Mouse (Mus musculus) liver, embryonic 13.5 days (tissue): ENCODE data around the gene Dlgap3. TPM values are rescaled to one million over a fixed set of nuclear protein-coding genes. Genes with fewer than 3 reads are reported as not detected.

Experiments
- ATAC-seq: fragments of 200-750 bp; cut with Nextera tagmentation; 2 replicates; pipeline ENCODE4 v1.8.0; 2017; ENCODE audit warnings: low read depth, mild to moderate bottlenecking, moderate number of reproducible peaks, moderate library complexity
- DNase-seq: peaks from one replicate; pipeline ENCODE4 v3.0.0; 2022
- H3K27ac ChIP-seq: fragments of 300-500 bp; sonication (generic); 2 replicates; pipeline ENCODE4 v1.5.1; 2015; ENCODE audit warnings: moderate library complexity, mild to moderate bottlenecking, inconsistent platforms
- H3K27me3 ChIP-seq: fragments of 300-500 bp; sonication (generic); 2 replicates; pipeline ENCODE4 v1.6.1; 2015; ENCODE audit warnings: mild to moderate bottlenecking, inconsistent platforms
- H3K36me3 ChIP-seq: fragments of 300-500 bp; sonication (generic); 2 replicates; pipeline ENCODE4 v1.6.1; 2015; ENCODE audit warnings: mild to moderate bottlenecking, inconsistent platforms
- H3K4me1 ChIP-seq: fragments of 300-500 bp; sonication (generic); replicated peaks from 2 replicates; pipeline ENCODE4 v1.6.1; 2015; ENCODE audit warnings: inconsistent platforms
- H3K4me2 ChIP-seq: fragments of 300-500 bp; sonication (generic); 2 replicates; pipeline ENCODE4 v1.6.1; 2015; ENCODE audit warnings: inconsistent platforms, mild to moderate bottlenecking, moderate library complexity
- H3K4me3 ChIP-seq: fragments of 300-500 bp; sonication (generic); replicated peaks from 2 replicates; pipeline ENCODE4 v1.5.1; 2015; ENCODE audit warnings: mild to moderate bottlenecking, inconsistent platforms
- H3K9ac ChIP-seq: fragments of 300-500 bp; sonication (generic); 2 replicates; pipeline ENCODE4 v1.6.1; 2015; ENCODE audit warnings: mild to moderate bottlenecking, inconsistent platforms
- H3K9me3 ChIP-seq: fragments of 300-500 bp; sonication (generic); replicated peaks from 2 replicates; pipeline ENCODE4 v1.6.1; 2016; ENCODE audit warnings: inconsistent platforms
- WGBS: fragments of 180-500 bp; shearing (Covaris S2); methylation state at CpG from one replicate; pipeline ENCODE4 v1.1.7; 2015; ENCODE audit not compliant: insufficient replicate concordance; 5-methylcytosine and 5-hydroxymethylcytosine counted together
- polyA plus RNA-seq: library from polyadenylated mRNA; unstranded; fragments of >200 nt; fragmentation: Nextera tagmentation; extraction: Ambion mirVana; gene quantifications from 2 replicates; pipeline ENCODE4 v1.2.1, GENCODE M21; 2015

The Dlgap3 gene
- polyA plus RNA-seq, 1 experiment from 2014 or later = 0.17 TPM

GRCm38 (mm10) chr4:127198609-127199008 is 29.6 kb downstream of the Dlgap3 start:
- Histone ChIP-seq H3K27me3 (no peaks in the 10 kb centered on the region), H3K4me3 (no peak overlapping the region), H3K9me3 (no peaks in the 10 kb centered on the region), H3K9ac (no peak overlapping the region), H3K36me3 (no peaks in the 10 kb centered on the region), H3K27ac (no peak overlapping the region), H3K4me1 (no peaks in the 10 kb centered on the region), H3K4me2 (no peak overlapping the region)
- WGBS = 39% methylated on average over 6 of the region's 6 CpGs
- ATAC-seq (no peak), DNase-seq (no peak)

DNA sequence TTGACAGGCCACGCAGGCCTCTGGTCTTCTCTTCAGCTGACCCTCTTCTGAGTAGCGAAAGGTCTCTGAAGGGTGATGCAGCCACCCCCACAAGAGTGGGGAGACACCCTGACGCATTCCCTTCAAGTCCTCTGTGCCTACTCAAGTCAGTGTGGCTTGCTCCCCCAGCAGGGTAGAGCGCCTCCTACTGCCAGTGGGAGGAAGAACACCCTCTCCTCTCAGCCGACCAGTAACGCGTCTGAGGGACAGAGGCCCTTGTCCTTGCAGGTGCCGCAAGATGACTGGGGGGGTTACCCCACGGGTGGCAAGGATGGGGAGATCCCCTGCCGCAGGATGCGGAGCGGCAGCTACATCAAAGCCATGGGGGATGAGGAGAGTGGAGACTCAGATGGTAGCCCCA is 30.4 kb downstream of the Dlgap3 start:
- Histone ChIP-seq H3K4me2 (no peak overlapping the region), H3K4me1 (no peaks in the 10 kb centered on the region), H3K9me3 (no peaks in the 10 kb centered on the region), H3K27me3 (no peaks in the 10 kb centered on the region), H3K9ac (no peak overlapping the region), H3K4me3 (no peak overlapping the region), H3K27ac (no peak overlapping the region), H3K36me3 (no peaks in the 10 kb centered on the region)
- DNase-seq (no peak), ATAC-seq (no peak)
- WGBS = 52% methylated on average over 12 of the region's 12 CpGs

DNA sequence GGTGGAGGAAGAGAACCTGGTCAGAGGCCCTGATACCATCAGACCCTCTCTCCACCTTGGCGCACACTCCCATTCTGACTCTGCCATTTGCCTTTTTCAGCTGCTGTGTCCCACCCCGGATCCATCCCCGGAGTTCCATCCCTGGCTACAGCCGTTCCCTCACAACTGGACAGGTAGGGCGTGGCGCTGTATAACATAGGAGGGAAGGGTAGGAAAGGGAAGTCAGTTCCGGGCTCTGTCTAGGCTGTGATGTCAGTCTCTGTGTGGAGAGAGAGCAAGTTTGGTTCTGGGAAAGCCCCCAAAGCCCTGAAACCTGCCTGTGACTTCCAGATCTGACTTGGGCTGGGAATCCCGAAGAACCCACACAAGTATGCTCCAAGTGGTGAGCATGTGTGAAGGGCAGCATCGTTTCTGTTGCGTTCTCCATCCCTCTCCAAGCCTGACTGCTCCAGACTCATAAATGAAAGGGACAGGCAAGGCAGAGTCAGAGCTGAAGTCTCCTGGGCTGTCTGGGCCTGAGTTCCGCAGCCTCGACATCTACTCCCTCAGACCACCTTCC is 31.2 kb downstream of the Dlgap3 start:
- H3K27me3 ChIP-seq = no peaks in the 10 kb centered on the region
- H3K4me2 ChIP-seq = no peak overlapping the region

GRCm38 (mm10) chr4:127200769-127201617 is 32.0 kb downstream of the Dlgap3 start:
- WGBS = 55% methylated on average over 13 of the region's 13 CpGs
- DNase-seq = no peak

More for the DNA sequence above, 31.2 kb downstream of the Dlgap3 start:
- no peaks in the 10 kb centered on the region for H3K36me3 ChIP-seq
- H3K4me3 ChIP-seq = no peak overlapping the region
- no peak for DNase-seq
- no peak overlapping the region for H3K9ac ChIP-seq
- H3K4me1 ChIP-seq = no peaks in the 10 kb centered on the region
- WGBS = 70% methylated on average over 12 of the region's 12 CpGs
- H3K9me3 ChIP-seq = no peaks in the 10 kb centered on the region
- H3K27ac ChIP-seq = no peak overlapping the region
- ATAC-seq = no peak

DNA sequence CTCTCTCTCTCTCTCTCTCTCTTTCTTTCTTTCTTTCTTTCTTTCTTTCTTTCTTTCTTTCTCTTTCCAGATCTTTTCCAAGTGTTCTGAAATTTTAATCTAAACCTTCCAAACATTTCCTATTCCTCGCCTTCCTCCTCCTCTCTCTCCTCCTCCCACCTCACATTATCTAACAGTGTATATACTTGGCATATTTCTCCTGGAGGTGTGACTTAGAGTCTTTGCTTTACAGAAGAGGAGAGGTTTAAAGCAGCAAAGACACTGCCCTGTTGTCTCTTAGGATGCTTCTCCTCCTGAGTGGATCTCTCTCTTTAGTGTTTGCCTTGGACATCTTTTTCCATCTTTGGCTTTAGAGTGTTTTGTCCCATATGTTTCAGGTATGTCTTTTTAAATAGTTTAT is 34.1 kb downstream of the Dlgap3 start:
- Histone ChIP-seq H3K4me3 (no peak overlapping the region), H3K27ac (no peak overlapping the region), H3K9me3 (no peaks in the 10 kb centered on the region), H3K4me2 (no peak overlapping the region), H3K27me3 (no peaks in the 10 kb centered on the region), H3K9ac (no peak overlapping the region), H3K36me3 (no peaks in the 10 kb centered on the region), H3K4me1 (no peaks in the 10 kb centered on the region)
- no peak for DNase-seq
- WGBS = no CpG with 5 or more reads among the region's 1 CpGs
- ATAC-seq = no peak

More at GRCm38 (mm10) chr4:127200769-127201617, 32.0 kb downstream of the Dlgap3 start:
- Histone ChIP-seq H3K27me3 (no peaks in the 10 kb centered on the region), H3K4me3 (no peak overlapping the region), H3K9me3 (no peaks in the 10 kb centered on the region), H3K9ac (no peak overlapping the region), H3K27ac (no peak overlapping the region), H3K4me1 (no peaks in the 10 kb centered on the region), H3K4me2 (no peak overlapping the region), H3K36me3 (no peaks in the 10 kb centered on the region)
- ATAC-seq = no peak

GRCm38 (mm10) chr4:127211318-127211717 is 42.3 kb downstream of the Dlgap3 start:
- 67% methylated on average over 9 of the region's 9 CpGs for WGBS
- Histone ChIP-seq H3K27ac (no peak overlapping the region), H3K4me3 (no peak overlapping the region)

DNA sequence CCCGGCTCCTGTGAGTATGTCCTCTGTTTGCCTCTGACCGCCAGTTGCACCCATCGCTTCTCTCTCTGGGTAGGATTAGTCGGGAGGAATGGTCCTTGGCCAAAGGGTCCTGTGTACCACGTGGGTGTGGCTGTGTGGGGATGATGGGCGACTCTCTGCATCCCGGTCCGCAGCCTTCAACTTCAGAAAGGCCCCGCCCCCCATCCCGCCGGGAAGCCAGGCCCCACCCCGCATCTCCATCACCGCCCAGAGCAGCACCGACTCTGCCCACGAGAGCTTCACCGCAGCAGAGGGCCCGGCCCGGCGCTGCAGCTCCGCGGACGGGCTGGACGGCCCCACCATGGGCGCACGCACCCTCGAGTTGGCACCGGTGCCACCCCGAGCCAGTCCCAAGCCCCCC is 45.5 kb downstream of the Dlgap3 start:
- Histone ChIP-seq H3K4me3 (no peak overlapping the region), H3K27me3 (peaks cover 31% of the 10 kb centered on the region), H3K36me3 (no peaks in the 10 kb centered on the region), H3K9ac (no peak overlapping the region), H3K27ac (no peak overlapping the region), H3K4me2 (no peak overlapping the region), H3K9me3 (no peaks in the 10 kb centered on the region), H3K4me1 (no peaks in the 10 kb centered on the region)
- WGBS = 21% methylated on average over 28 of the region's 28 CpGs
- DNase-seq = no peak
- ATAC-seq = no peak

More at GRCm38 (mm10) chr4:127211318-127211717, 42.3 kb downstream of the Dlgap3 start:
- Histone ChIP-seq H3K4me1 (no peaks in the 10 kb centered on the region), H3K27me3 (peaks cover 26% of the 10 kb centered on the region), H3K4me2 (no peak overlapping the region), H3K9ac (no peak overlapping the region), H3K9me3 (no peaks in the 10 kb centered on the region), H3K36me3 (no peaks in the 10 kb centered on the region)
- DNase-seq = no peak
- ATAC-seq = no peak

GRCm38 (mm10) chr4:127215103-127215502 is 46.1 kb downstream of the Dlgap3 start:
- no peak overlapping the region for H3K9ac ChIP-seq
- no peak overlapping the region for H3K4me3 ChIP-seq
- H3K27ac ChIP-seq = no peak overlapping the region
- no peak for DNase-seq
- 43% methylated on average over 11 of the region's 11 CpGs for WGBS
- no peak overlapping the region for H3K4me2 ChIP-seq
- no peaks in the 10 kb centered on the region for H3K36me3 ChIP-seq
- H3K9me3 ChIP-seq = no peaks in the 10 kb centered on the region
- no peak for ATAC-seq
- peaks cover 31% of the 10 kb centered on the region for H3K27me3 ChIP-seq
- H3K4me1 ChIP-seq = no peaks in the 10 kb centered on the region

GRCm38 (mm10) chr4:127215799-127216198 is 46.8 kb downstream of the Dlgap3 start:
- DNase-seq (no peak), ATAC-seq (no peak)
- Histone ChIP-seq H3K9ac (no peak overlapping the region), H3K9me3 (no peaks in the 10 kb centered on the region), H3K27me3 (peaks cover 31% of the 10 kb centered on the region), H3K27ac (no peak overlapping the region), H3K4me2 (no peak overlapping the region), H3K4me3 (no peak overlapping the region), H3K36me3 (no peaks in the 10 kb centered on the region), H3K4me1 (no peaks in the 10 kb centered on the region)
- 42% methylated on average over 4 of the region's 9 CpGs for WGBS

DNA sequence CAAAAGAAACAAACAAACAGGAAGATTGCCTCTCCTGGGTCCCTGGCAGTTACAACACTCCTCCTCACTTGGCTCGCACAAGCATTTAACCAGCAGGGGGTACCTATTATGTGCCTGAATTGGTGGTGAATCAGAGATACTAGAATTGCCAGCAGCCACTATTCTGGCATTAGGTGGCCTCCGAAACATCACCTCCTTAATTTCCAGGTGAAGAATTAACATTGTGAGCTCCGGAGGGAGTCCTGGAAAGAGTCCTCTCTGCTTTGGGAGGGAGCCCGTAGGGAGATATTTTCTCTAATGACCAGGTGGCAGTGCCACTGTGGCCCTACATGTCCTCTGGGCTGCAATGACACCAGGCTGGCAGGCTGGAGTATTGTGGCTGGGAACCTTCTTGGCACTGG is 47.2 kb downstream of the Dlgap3 start:
- Histone ChIP-seq H3K9ac (no peak overlapping the region), H3K4me3 (no peak overlapping the region), H3K36me3 (no peaks in the 10 kb centered on the region), H3K27me3 (peaks cover 31% of the 10 kb centered on the region), H3K4me1 (no peaks in the 10 kb centered on the region), H3K9me3 (no peaks in the 10 kb centered on the region), H3K27ac (no peak overlapping the region), H3K4me2 (no peak overlapping the region)
- ATAC-seq = no peak
- no peak for DNase-seq
- WGBS = 45% methylated on average over 4 of the region's 4 CpGs

DNA sequence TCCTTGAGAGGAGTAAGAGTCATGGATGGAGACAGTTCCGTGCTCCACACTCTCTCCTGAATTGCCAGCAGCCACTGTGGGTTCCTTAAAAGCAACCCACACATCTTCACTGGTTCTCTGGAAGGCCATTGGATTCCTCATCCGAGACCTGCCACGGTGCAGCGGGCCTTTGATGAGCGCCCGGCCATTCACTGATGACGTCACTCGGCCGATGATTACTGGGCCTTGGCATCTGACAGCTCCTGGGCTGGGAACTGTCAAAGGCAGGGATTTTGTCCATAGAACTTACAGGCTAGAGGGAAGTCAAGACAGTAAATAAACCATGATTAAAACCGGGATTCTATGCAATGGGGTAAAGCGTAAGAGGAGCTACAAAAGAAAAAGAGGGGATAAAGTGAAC is 48.0 kb downstream of the Dlgap3 start:
- Histone ChIP-seq H3K27ac (no peak overlapping the region), H3K36me3 (no peaks in the 10 kb centered on the region), H3K4me2 (no peak overlapping the region), H3K27me3 (peaks cover 31% of the 10 kb centered on the region), H3K9ac (no peak overlapping the region), H3K9me3 (no peaks in the 10 kb centered on the region), H3K4me1 (no peaks in the 10 kb centered on the region), H3K4me3 (no peak overlapping the region)
- ATAC-seq = no peak
- no peak for DNase-seq
- WGBS = 62% methylated on average over 11 of the region's 11 CpGs

DNA sequence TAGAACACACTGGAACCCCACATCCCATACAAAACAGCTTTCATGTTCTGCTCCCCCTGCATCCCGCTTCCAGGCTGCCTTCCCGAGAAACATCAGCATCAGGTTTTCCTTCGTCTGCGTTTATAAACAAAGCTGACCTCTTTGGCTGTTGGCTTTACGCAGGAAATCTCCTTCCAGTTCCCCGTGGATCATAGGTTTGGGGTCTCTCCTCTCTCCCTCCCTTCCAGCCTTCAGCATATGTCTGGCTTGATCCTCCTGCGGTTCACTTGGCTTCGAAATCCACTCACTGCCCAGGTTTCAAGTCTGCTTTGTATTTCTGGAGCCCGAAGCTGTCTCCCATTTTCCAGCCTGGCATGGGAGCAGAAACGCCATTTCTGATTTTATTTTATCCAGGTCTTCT is 54.3 kb downstream of the Dlgap3 start:
- Histone ChIP-seq H3K4me3 (no peak overlapping the region), H3K9ac (no peak overlapping the region), H3K27ac (no peak overlapping the region), H3K27me3 (peaks cover 53% of the 10 kb centered on the region), H3K36me3 (no peaks in the 10 kb centered on the region), H3K4me1 (no peaks in the 10 kb centered on the region), H3K4me2 (no peak overlapping the region), H3K9me3 (no peaks in the 10 kb centered on the region)
- 29% methylated on average over 10 of the region's 10 CpGs for WGBS
- DNase-seq (no peak), ATAC-seq (no peak)
